Mouse (Mus musculus): ENCODE results near the gene Agrp.

GRCm38 (mm10) chr8:105555230-105555629, 82.0 kb downstream of the Agrp start:
- TF ChIP-seq CTCF (IDR thresholded peaks at IDR 0.05), result no peak
- TF ChIP-seq EP300 (IDR thresholded peaks at IDR 0.05), result no peak
